Mouse (Mus musculus): ENCODE results near the gene Mtus2.

The Mtus2 gene

GRCm38 (mm10) chr5:148041661-148042060, 84.5 kb downstream of the Mtus2 start:
- no peak for DNase-seq (ENCODE audit: low spot score in 2 of 2)

- DNase-seq (ENCODE audit: low spot score in 2 of 2) = no peak
These were observed 91.1 kb downstream of the Mtus2 start for GRCm38 (mm10) chr5:148048200-148048599.

GRCm38 (mm10) chr5:148049304-148049703, 92.2 kb downstream of the Mtus2 start:
- no peak for DNase-seq (ENCODE audit: low spot score in 2 of 2)

- DNase-seq (ENCODE audit: low spot score in 2 of 2) = no peak
These were observed 95.9 kb downstream of the Mtus2 start for GRCm38 (mm10) chr5:148052846-148053608.

- DNase-seq (ENCODE audit: low spot score in 2 of 2) = no peak
These were observed 96.5 kb downstream of the Mtus2 start for GRCm38 (mm10) chr5:148053609-148053990.

- no peak for DNase-seq (ENCODE audit: low spot score in 2 of 2)
These were observed 99.7 kb downstream of the Mtus2 start for GRCm38 (mm10) chr5:148056831-148057230.

GRCm38 (mm10) chr5:148057433-148057832, 100.3 kb downstream of the Mtus2 start:
- DNase-seq (ENCODE audit: low spot score in 2 of 2) = no peak

GRCm38 (mm10) chr5:148059339-148059738, 102.2 kb downstream of the Mtus2 start:
- no peak for DNase-seq (ENCODE audit: low spot score in 2 of 2)

- no peak for DNase-seq (ENCODE audit: low spot score in 2 of 2)
These were observed 104.7 kb downstream of the Mtus2 start for GRCm38 (mm10) chr5:148061869-148062268.

- no peak for DNase-seq (ENCODE audit: low spot score in 2 of 2)
These were observed 106.6 kb downstream of the Mtus2 start for GRCm38 (mm10) chr5:148063745-148064144.

GRCm38 (mm10) chr5:148065251-148065650, 108.1 kb downstream of the Mtus2 start:
- DNase-seq (ENCODE audit: low spot score in 2 of 2) = no peak

GRCm38 (mm10) chr5:148069909-148070308, 112.8 kb downstream of the Mtus2 start:
- DNase-seq (ENCODE audit: low spot score in 2 of 2) = no peak

- no peak for DNase-seq (ENCODE audit: low spot score in 2 of 2)
These were observed 114.7 kb downstream of the Mtus2 start for GRCm38 (mm10) chr5:148071800-148072199.

GRCm38 (mm10) chr5:148073461-148073860, 116.3 kb downstream of the Mtus2 start:
- DNase-seq (ENCODE audit: low spot score in 2 of 2) = no peak

- no peak for DNase-seq (ENCODE audit: low spot score in 2 of 2)
These were observed 122.6 kb downstream of the Mtus2 start for GRCm38 (mm10) chr5:148079732-148080131.

- no peak for DNase-seq (ENCODE audit: low spot score in 2 of 2)
These were observed 126.4 kb downstream of the Mtus2 start for GRCm38 (mm10) chr5:148083541-148083940.

GRCm38 (mm10) chr5:148084766-148085165, 127.6 kb downstream of the Mtus2 start:
- DNase-seq (ENCODE audit: low spot score in 2 of 2) = no peak

GRCm38 (mm10) chr5:148087796-148088195, 130.7 kb downstream of the Mtus2 start:
- no peak for DNase-seq (ENCODE audit: low spot score in 2 of 2)

GRCm38 (mm10) chr5:148090191-148090821, 133.2 kb downstream of the Mtus2 start:
- DNase-seq (ENCODE audit: low spot score in 2 of 2) = no peak

GRCm38 (mm10) chr5:148094640-148095039, 137.5 kb downstream of the Mtus2 start:
- no peak for DNase-seq (ENCODE audit: low spot score in 2 of 2)

- no peak for DNase-seq (ENCODE audit: low spot score in 2 of 2)
These were observed 142.2 kb downstream of the Mtus2 start for GRCm38 (mm10) chr5:148099356-148099755.

GRCm38 (mm10) chr5:148107324-148107723, 150.2 kb downstream of the Mtus2 start:
- DNase-seq (ENCODE audit: low spot score in 2 of 2) = no peak

GRCm38 (mm10) chr5:148107890-148108289, 150.8 kb downstream of the Mtus2 start:
- no peak for DNase-seq (ENCODE audit: low spot score in 2 of 2)

Data from natural killer cell, adult 2 months (primary cell).